Mouse (Mus musculus): ENCODE data around the gene Thbs4.

DNA sequence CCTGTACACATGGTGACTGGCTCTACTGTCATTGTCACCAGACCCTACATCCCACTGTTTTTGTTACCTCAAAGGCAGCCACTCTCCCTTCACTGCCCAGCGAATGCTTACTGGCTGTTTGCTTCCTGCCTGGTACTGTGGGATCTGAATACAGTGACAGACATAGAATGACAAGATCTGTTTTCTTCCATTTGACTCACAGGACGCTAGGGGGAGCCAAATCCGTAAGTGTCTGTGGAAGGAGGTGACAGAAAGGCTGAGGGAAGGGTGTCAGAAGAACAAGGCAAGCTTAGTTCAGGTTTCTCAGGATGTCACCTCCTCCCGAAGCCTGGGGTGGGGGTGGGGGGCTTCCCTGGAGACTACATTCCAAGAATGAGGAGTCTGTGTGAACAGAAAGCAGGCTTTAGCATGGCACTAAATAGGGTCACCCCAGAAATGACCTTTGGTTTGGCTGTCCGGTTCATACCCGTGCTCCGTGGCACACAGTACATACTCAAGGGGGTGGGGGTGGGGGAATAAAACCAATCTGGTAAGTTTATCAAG, 43.6 kb downstream of the Thbs4 start:
- TF ChIP-seq CTCF (conservative IDR thresholded peaks at IDR 0.05; ENCODE audit: low read length) (peak; percentile 57), NANOG (IDR thresholded peaks at IDR 0.05; ENCODE audit: borderline replicate concordance, low read length) (no peak), POU5F1 (IDR thresholded peaks at IDR 0.05; ENCODE audit: borderline replicate concordance, low read length) (no peak)

All from E14TG2a.4 (cell line).